Mouse (Mus musculus): ENCODE results near the gene Ublcp1.
"Not testable (repeated sequence)": the region's sequence is repeated elsewhere in the genome, so short reads cannot be mapped to it uniquely, and the experiment has no call there.

The Ublcp1 gene

GRCm38 (mm10) chr11:44485089-44485736 lies 14.9 kb upstream of the Ublcp1 start:
- no peak for DNase-seq

GRCm38 (mm10) chr11:44480246-44480645 lies 9.9 kb upstream of the Ublcp1 start:
- no peak for DNase-seq

GRCm38 (mm10) chr11:44478382-44478781 lies 8.1 kb upstream of the Ublcp1 start:
- DNase-seq, result no peak

GRCm38 (mm10) chr11:44476445-44476844 lies 6.1 kb upstream of the Ublcp1 start:
- DNase-seq, result no peak

GRCm38 (mm10) chr11:44475467-44475866 lies 5.2 kb upstream of the Ublcp1 start:
- no peak for DNase-seq

DNA sequence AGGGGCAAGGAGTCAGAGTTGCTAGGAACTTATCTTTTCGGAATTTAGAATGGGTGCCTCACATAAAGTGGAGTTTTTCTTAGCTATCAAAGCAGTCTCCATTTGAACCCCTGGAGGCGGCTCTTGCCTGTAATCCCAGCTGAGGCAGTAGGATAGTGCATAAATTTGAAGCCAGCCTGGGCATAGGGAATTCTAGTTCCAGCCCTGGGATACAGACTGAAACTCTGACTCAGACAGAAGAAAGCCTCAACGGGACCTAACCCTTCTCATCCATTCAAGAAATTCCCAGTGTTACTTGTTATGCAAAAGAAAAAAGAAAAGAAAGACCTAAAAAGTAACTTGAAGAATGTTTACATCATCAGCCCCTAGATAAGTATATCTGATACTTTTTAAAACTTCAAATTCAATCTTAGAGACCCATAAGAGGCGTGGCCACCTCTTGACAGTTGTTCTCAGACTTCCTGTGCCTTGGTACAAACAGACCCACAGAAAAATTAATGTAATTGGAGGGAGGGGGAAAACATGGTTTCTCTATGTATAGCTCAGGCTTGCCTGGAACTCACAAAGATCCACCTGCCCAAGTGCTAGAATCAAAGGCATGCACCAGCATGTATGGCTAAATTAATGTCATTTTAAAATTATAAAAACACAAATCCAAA lies 1.2 kb upstream of the Ublcp1 start:
- no peak for DNase-seq

GRCm38 (mm10) chr11:44469646-44470431 lies 459 bp downstream of the Ublcp1 start:
- no peak for DNase-seq

DNA sequence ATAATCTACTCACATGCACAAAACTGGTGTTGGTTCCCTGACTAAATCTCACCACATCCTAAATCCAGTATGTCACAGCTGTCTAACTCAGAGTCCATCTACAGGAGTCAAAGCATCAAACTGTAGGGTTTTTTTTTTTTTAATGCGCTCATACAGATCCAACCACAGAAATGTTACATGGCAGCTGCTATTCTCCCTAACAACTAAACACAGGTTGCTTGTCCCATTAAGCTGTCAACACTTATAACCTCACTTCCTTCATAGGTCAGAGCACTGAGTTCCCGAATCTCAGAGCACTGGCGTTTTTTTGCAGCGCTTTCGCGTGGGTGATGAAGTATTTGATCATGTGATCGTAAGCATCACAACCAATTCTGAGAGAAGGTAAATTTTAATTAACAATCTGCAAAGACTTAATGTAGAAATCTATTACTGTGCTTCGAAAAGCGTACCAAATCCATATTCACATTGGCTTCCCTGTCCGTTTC lies 1.9 kb downstream of the Ublcp1 start:
- no peak for DNase-seq

DNA sequence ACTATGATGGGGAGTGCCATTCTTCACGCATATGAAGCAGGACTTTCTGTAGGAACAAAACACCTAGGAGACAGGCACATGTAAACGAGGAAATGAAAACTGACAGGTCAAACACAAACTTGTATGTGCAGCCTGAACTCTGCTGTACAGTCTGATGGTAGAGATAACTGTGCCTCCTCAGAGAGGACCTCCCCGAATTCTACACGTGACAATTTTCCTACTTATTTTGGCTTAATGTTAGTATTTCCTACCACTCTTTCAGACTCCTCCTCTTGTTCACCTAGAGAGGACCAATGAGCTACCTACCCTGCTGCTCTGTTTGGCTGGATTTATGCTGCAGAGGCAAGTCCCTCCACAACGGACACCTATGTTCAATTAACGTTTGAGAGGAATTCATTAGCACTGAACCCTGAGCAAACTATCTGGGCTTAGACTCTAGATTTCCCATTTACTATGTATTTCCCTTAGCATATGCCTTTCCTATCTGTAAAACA lies 3.3 kb downstream of the Ublcp1 start:
- no peak for DNase-seq

DNA sequence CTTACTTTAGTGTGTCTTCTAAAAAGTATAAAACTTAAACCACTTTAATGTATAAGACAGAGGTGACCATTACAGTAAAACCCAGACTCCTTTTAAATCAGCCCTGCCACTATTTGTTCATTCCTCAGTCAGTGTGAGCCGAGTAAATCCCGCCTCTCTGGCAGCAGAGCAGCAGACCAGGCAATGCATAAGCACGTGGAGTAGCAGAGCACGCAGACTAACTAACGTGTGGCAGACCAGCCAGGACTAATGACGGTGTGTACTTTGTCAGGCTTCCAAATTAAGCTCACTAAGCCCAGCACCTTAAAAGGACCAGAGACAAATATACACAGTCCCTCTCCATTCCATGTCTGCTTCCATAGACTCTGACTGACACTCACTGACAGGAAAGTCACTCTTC lies 8.8 kb downstream of the Ublcp1 start:
- DNase-seq, result no peak

DNA sequence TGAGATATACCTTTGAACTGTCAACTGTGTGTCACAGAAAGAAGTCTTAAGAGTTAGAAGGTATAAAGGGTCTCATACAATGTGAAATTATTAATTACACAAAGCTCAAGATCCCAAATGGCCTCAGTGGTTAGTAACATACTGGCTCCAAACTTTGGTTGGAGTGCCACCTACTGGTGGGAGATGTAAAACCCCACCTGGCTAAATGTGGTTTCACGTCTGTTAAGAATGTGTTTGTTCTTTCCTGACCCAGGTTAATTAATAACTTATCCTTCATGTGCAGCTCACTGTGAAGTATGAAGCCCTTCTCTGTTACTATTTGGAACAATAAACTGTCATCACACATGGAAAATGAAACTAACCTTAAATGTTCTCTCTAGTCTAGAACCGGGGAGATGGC lies 16.9 kb downstream of the Ublcp1 start:
- peak; percentile 60 for DNase-seq

- not testable (repeated sequence) for DNase-seq
Measured at GRCm38 (mm10) chr11:44452016-44452415, 18.3 kb downstream of the Ublcp1 start.

DNA sequence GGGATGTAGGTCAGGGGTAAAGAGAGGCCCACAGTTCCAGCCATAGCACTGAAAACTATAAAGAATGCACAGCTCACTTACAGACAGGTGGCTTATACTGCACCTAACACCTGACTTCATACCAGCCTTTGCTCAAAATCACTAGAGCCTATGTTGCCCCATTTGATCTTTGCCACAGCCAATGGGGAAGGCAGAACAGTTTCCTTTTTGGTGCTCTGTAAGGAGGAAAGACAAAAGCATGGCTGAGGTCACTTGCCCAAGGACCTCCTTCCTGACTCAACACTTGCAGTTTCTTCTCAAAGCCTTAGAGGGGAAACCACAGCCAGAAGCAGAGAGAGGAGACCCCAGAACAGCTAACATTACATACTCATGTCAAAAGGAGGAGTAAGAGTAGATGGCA lies 19.3 kb downstream of the Ublcp1 start:
- DNase-seq, result no peak

- DNase-seq, result no peak
Measured at GRCm38 (mm10) chr11:44437786-44438185, 32.5 kb downstream of the Ublcp1 start.

GRCm38 (mm10) chr11:44430036-44430435 lies 40.3 kb downstream of the Ublcp1 start:
- DNase-seq, result no peak

GRCm38 (mm10) chr11:44427951-44428350 lies 42.3 kb downstream of the Ublcp1 start:
- DNase-seq, result no peak

DNA sequence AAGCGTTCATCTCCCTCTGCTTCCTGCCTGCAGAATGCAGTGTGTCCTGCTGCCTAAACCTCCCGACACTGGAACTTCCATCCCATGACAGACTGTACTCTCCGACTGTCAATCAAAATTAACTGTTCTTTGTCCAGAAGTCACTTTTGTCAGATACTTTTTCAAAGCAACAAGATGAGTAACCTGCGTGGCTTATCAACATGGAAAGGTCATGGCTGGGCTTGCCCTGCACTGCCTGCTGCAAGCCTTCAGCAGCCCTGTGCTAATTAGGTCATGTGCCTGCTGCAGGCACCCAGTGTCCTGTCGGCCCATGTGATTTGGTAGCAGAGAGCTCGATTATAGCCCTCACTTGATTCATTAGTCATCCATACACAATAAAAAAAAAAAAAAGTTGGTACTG lies 44.7 kb downstream of the Ublcp1 start:
- no peak for DNase-seq

DNA sequence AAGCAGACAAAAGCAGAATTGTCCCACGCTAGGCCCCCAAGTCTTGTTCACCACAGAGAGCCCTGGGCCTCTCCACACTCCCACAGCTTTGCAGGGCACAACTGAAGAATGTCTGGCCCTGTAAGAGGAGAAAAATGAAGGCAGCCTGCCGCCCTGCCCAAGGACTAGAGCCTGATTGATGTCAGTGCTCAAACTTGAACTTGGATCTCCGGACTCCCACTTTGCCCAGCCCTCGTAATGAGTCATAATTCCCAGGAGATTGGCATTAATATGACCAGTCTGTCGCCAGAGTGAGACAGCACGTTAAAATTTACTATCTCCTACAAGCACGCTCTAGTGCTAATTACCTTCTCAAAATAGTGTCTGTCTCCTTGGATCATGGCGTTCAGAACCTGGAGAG lies 45.3 kb downstream of the Ublcp1 start:
- DNase-seq, result no peak

GRCm38 (mm10) chr11:44423955-44424354 lies 46.3 kb downstream of the Ublcp1 start:
- no peak for DNase-seq

DNA sequence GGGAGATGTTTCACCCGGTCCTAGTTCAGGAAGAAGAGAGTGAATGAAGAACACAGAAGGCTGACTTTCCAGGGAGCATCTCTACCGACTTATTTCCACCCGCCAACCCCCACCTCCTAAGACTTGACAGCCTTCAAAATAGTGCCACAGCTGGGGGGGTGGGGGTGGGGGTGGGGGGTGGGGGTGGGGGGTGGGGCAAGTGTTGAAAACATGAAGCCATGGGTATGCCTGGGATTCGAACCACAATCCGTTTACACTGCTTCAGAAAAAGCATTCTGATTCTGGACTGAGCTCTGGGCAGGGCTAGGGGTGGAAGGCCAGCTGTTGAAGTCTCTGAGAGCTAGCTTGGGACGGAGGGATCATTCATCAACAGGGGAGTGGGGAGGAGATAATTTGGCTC lies 47.0 kb downstream of the Ublcp1 start:
- no peak for DNase-seq

- no peak for DNase-seq
Measured at GRCm38 (mm10) chr11:44422337-44423111, 47.8 kb downstream of the Ublcp1 start.

DNA sequence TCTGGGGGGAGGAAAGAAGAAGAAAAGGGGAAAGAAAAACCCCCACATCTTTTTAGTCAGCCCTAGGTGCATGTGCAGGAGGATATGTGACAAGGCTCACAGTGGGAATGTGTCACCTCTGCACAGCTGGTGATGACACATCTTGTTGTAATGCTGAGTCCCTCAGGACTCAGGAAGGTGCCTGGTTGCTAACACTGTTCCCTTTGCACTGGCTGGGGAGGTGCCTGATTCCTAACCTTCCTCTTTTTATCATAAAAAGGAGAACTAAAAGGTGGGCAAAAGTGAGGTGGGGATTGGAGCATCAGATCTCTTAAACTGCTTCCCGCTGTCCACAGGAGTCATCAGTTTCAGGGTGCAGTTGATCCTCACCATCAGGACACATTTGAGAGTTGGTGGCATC lies 52.9 kb downstream of the Ublcp1 start:
- no peak for DNase-seq

GRCm38 (mm10) chr11:44414605-44415004 lies 55.7 kb downstream of the Ublcp1 start:
- DNase-seq, result no peak
